ENCODE assay signal across 8 mouse cellular contexts in genomic region chr17:28386150-28386905, GRCm38 (mm10). TPM values are rescaled to one million over a fixed set of nuclear protein-coding genes. Genes with fewer than 3 reads are reported as not detected.
DNase-seq lines count a peak whose midpoint lies in the region; ATAC-seq lines count a peak whose summit lies in the region.

No protein-coding gene starts in this region.

- no peaks in the 10 kb centered on the region for H3K4me1 ChIP-seq in hindbrain, embryonic 16.5 days (ENCODE audit: control insufficient read depth, insufficient read depth, low read depth, low read length)
- peaks cover 12% of the 10 kb centered on the region for H3K4me1 ChIP-seq in megakaryocyte, embryonic 14.5 days

- no peaks in the 10 kb centered on the region for H3K36me3 ChIP-seq in hindbrain, embryonic 16.5 days (ENCODE audit: control insufficient read depth, insufficient read depth, low read length)
- no peaks in the 10 kb centered on the region for H3K36me3 ChIP-seq in megakaryocyte, embryonic 14.5 days (replicated peaks; ENCODE audit: low read length)

- peak overlapping the region; percentile 62 for H3K4me2 ChIP-seq in hindbrain, embryonic 16.5 days (ENCODE audit: low read length)

- H3K4me3 ChIP-seq in hindbrain, embryonic 16.5 days (ENCODE audit: low read length) = peak overlapping the region; percentile 24
- peak overlapping the region; percentile 79 for H3K4me3 ChIP-seq in megakaryocyte, embryonic 14.5 days (replicated peaks)

- H3K9ac ChIP-seq in hindbrain, embryonic 16.5 days (ENCODE audit: low read depth, low read length) = peak overlapping the region; percentile 2

- ATAC-seq in hindbrain, embryonic 16.5 days = peak; percentile 80

- no peak overlapping the region; the same call in 1 of the 2 replicates for H3K27ac ChIP-seq in hindbrain, embryonic 16.5 days (ENCODE audit: low read depth, low read length)

- H3K27me3 ChIP-seq in hindbrain, embryonic 16.5 days (replicated peaks; ENCODE audit: control insufficient read depth, insufficient read depth, low read length) = peaks cover 3% of the 10 kb centered on the region; the same call in 1 of the 2 replicates
- peaks cover 49% of the 10 kb centered on the region for H3K27me3 ChIP-seq in megakaryocyte, embryonic 14.5 days (replicated peaks)

- DNase-seq in MN1 (ENCODE audit: low spot score) = peak; percentile 47
- peak; percentile 90 to 94 for DNase-seq in cerebellum, postnatal 25 days
- peak; percentile 82 for DNase-seq in gastrocnemius, adult 18-20 months (ENCODE audit: low spot score)
- peak; percentile 83 to 87 for DNase-seq in left cerebral cortex, adult 18-20 months (ENCODE audit: low spot score in 2 of 2)
- peak; percentile 81 to 87 for DNase-seq in right cerebral cortex, postnatal 10 days (ENCODE audit: low spot score in 2 of 2)
- DNase-seq in urinary bladder, postnatal 10 days (ENCODE audit: low spot score) = peak; percentile 55

- no peaks in the 10 kb centered on the region for H3K9me3 ChIP-seq in hindbrain, embryonic 16.5 days (ENCODE audit: control insufficient read depth, low read length)
- no peaks in the 10 kb centered on the region; the same call in 1 of the 2 replicates for H3K9me3 ChIP-seq in megakaryocyte, embryonic 14.5 days

- 5% methylated on average over 23 of the region's 23 CpGs for WGBS in hindbrain, embryonic 16.5 days

RNA-seq across cellular contexts. Expression of gene Tulp1, which starts 21.3 kb away (rescaled TPM):
- not detected for total RNA-seq in gastrocnemius, adult 18-20 months (2021)
- 1.5 and 1.6 TPM in 2 replicates for polyA plus RNA-seq in hindbrain, embryonic 16.5 days (2015; fragmentation: Nextera tagmentation; extraction: Ambion mirVana)
- not detected for total RNA-seq in left cerebral cortex, adult 18-20 months (2021)
- 2.7 TPM in 1 of 2 replicates, not detected in the other for polyA plus RNA-seq in megakaryocyte, embryonic 14.5 days (2012; ENCODE audit: insufficient read depth, low replicate concordance)

RNA-seq across cellular contexts. Expression of gene Tead3, which starts 35.7 kb away (rescaled TPM):
- 1 to 10 TPM; 5.3 to 6.9 TPM for total RNA-seq in gastrocnemius, adult 18-20 months (2021)
- polyA plus RNA-seq in hindbrain, embryonic 16.5 days (2015; fragmentation: Nextera tagmentation; extraction: Ambion mirVana) = 1.4 and 2.0 TPM in 2 replicates
- total RNA-seq in left cerebral cortex, adult 18-20 months (2021) = 1 to 10 TPM; 2.3 to 2.5 TPM
- 0.26 TPM in 1 of 2 replicates, not detected in the other for polyA plus RNA-seq in megakaryocyte, embryonic 14.5 days (2012; ENCODE audit: insufficient read depth, low replicate concordance)

RNA-seq across cellular contexts. Expression of gene Rpl10a, which starts 58.1 kb away (rescaled TPM):
- 100 to 1,000 TPM; 418 to 419 TPM for total RNA-seq in gastrocnemius, adult 18-20 months (2021)
- polyA plus RNA-seq in hindbrain, embryonic 16.5 days (2015; fragmentation: Nextera tagmentation; extraction: Ambion mirVana) = 287 and 323 TPM in 2 replicates
- total RNA-seq in left cerebral cortex, adult 18-20 months (2021) = 100 to 1,000 TPM; 322 to 334 TPM
- polyA plus RNA-seq in megakaryocyte, embryonic 14.5 days (2012; ENCODE audit: insufficient read depth, low replicate concordance) = 4,291 and 7,093 TPM in 2 replicates
